Mouse (Mus musculus): ENCODE results near the gene Mrgprf. TPM values are rescaled to one million over a fixed set of nuclear protein-coding genes. Genes with fewer than 3 reads are reported as not detected.
A peak's percentile ranks its signal among the peaks of the same experiment; 100 is the strongest.

The Mrgprf gene
- polyA plus RNA-seq, 1 experiment from 2014 or later = 2.4 TPM

GRCm38 (mm10) chr7:145308061-145308675 is 7.5 kb downstream of the Mrgprf start:
- WGBS = 67% methylated on average over 30 of the region's 30 CpGs
- Histone ChIP-seq H3K4me3 (ENCODE audit: low read length) (no peak overlapping the region), H3K4me2 (ENCODE audit: low read depth, low read length) (no peak overlapping the region), H3K27ac (ENCODE audit: low read length) (no peak overlapping the region), H3K9me3 (ENCODE audit: control insufficient read depth, low read length) (no peaks in the 10 kb centered on the region), H3K9ac (ENCODE audit: low read length) (no peak overlapping the region), H3K4me1 (replicated peaks; ENCODE audit: control insufficient read depth, insufficient read depth, low read length) (peaks cover 6% of the 10 kb centered on the region), H3K27me3 (ENCODE audit: control insufficient read depth, insufficient read depth, low read depth, low read length) (no peaks in the 10 kb centered on the region), H3K36me3 (ENCODE audit: control insufficient read depth, insufficient read depth, low read length) (no peaks in the 10 kb centered on the region)
- ATAC-seq (ENCODE audit: low read depth) = no peak

GRCm38 (mm10) chr7:145308866-145309265 is 8.2 kb downstream of the Mrgprf start:
- Histone ChIP-seq H3K9me3 (ENCODE audit: control insufficient read depth, low read length) (no peaks in the 10 kb centered on the region), H3K4me1 (replicated peaks; ENCODE audit: control insufficient read depth, insufficient read depth, low read length) (peaks cover 3% of the 10 kb centered on the region; the same call in 1 of the 2 replicates), H3K4me2 (ENCODE audit: low read depth, low read length) (no peak overlapping the region), H3K36me3 (ENCODE audit: control insufficient read depth, insufficient read depth, low read length) (no peaks in the 10 kb centered on the region), H3K27me3 (ENCODE audit: control insufficient read depth, insufficient read depth, low read depth, low read length) (no peaks in the 10 kb centered on the region), H3K27ac (ENCODE audit: low read length) (no peak overlapping the region), H3K9ac (ENCODE audit: low read length) (no peak overlapping the region), H3K4me3 (ENCODE audit: low read length) (no peak overlapping the region)
- WGBS = 47% methylated on average over 4 of the region's 4 CpGs
- ATAC-seq (ENCODE audit: low read depth) = no peak

DNA sequence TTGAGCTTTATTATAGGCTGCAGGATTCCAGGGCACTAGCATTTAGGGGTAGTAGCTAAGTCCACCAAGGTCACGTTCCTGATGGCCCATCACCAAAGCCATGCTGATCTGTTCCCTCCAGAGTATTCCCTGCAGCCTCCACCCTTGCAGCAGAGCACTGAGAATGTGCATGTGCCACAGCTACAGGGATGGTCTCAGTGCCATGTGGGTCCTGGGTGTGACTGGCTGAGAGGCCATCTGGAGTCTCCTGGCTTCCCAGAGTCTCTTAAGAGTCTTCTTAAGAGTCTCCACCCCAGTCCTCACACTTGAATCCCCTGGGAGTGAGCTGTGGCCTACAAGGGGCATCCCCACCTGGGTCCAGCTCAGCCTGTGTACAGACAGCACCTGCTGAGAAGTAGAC is 9.2 kb downstream of the Mrgprf start:
- peak; percentile 67; the same call in 1 of the 2 replicates for ATAC-seq (ENCODE audit: low read depth)
- Histone ChIP-seq H3K36me3 (ENCODE audit: control insufficient read depth, insufficient read depth, low read length) (no peaks in the 10 kb centered on the region), H3K4me3 (ENCODE audit: low read length) (no peak overlapping the region), H3K27me3 (ENCODE audit: control insufficient read depth, insufficient read depth, low read depth, low read length) (no peaks in the 10 kb centered on the region), H3K9ac (ENCODE audit: low read length) (no peak overlapping the region), H3K27ac (ENCODE audit: low read length) (no peak overlapping the region), H3K9me3 (ENCODE audit: control insufficient read depth, low read length) (no peaks in the 10 kb centered on the region), H3K4me2 (ENCODE audit: low read depth, low read length) (no peak overlapping the region), H3K4me1 (replicated peaks; ENCODE audit: control insufficient read depth, insufficient read depth, low read length) (peaks cover 3% of the 10 kb centered on the region; the same call in 1 of the 2 replicates)
- 85% methylated on average over 1 of the region's 1 CpGs for WGBS

GRCm38 (mm10) chr7:145310526-145310925 is 9.9 kb downstream of the Mrgprf start:
- ATAC-seq (ENCODE audit: low read depth) = no peak
- no peaks in the 10 kb centered on the region for H3K36me3 ChIP-seq (ENCODE audit: control insufficient read depth, insufficient read depth, low read length)
- WGBS = 45% methylated on average over 5 of the region's 5 CpGs
- no peaks in the 10 kb centered on the region for H3K27me3 ChIP-seq (ENCODE audit: control insufficient read depth, insufficient read depth, low read depth, low read length)
- H3K4me1 ChIP-seq (replicated peaks; ENCODE audit: control insufficient read depth, insufficient read depth, low read length) = peaks cover 3% of the 10 kb centered on the region; the same call in 1 of the 2 replicates
- no peaks in the 10 kb centered on the region for H3K9me3 ChIP-seq (ENCODE audit: control insufficient read depth, low read length)
- no peak overlapping the region for H3K4me3 ChIP-seq (ENCODE audit: low read length)
- no peak overlapping the region for H3K4me2 ChIP-seq (ENCODE audit: low read depth, low read length)
- no peak overlapping the region for H3K9ac ChIP-seq (ENCODE audit: low read length)
- H3K27ac ChIP-seq (ENCODE audit: low read length) = no peak overlapping the region

DNA sequence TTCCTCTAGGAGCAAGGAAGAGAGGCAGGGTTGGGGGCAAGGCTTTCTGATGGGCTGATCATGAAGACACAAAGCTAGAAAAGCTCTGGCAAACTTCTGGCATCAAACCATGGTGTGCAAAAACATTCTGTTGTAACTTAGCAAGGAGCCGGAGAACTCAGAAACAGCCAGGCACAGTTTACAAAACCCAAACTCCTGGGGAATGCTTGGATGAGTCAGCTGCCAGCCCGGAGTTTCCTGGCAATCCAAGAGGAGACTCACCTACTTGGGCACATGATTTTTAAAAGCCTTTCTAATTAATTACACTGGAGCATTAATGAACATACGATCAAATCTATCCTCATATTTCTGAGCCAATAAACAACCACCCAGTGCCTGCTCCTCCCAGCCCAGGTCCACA is 11.5 kb downstream of the Mrgprf start:
- H3K4me1 ChIP-seq (replicated peaks; ENCODE audit: control insufficient read depth, insufficient read depth, low read length) = peaks cover 3% of the 10 kb centered on the region; the same call in 1 of the 2 replicates
- H3K4me3 ChIP-seq (ENCODE audit: low read length) = no peak overlapping the region
- H3K27ac ChIP-seq (ENCODE audit: low read length) = no peak overlapping the region
- H3K9ac ChIP-seq (ENCODE audit: low read length) = no peak overlapping the region
- WGBS = 80% methylated on average over 3 of the region's 3 CpGs
- no peaks in the 10 kb centered on the region for H3K9me3 ChIP-seq (ENCODE audit: control insufficient read depth, low read length)
- H3K36me3 ChIP-seq (ENCODE audit: control insufficient read depth, insufficient read depth, low read length) = no peaks in the 10 kb centered on the region
- no peaks in the 10 kb centered on the region for H3K27me3 ChIP-seq (ENCODE audit: control insufficient read depth, insufficient read depth, low read depth, low read length)
- no peak overlapping the region for H3K4me2 ChIP-seq (ENCODE audit: low read depth, low read length)
- no peak for ATAC-seq (ENCODE audit: low read depth)

DNA sequence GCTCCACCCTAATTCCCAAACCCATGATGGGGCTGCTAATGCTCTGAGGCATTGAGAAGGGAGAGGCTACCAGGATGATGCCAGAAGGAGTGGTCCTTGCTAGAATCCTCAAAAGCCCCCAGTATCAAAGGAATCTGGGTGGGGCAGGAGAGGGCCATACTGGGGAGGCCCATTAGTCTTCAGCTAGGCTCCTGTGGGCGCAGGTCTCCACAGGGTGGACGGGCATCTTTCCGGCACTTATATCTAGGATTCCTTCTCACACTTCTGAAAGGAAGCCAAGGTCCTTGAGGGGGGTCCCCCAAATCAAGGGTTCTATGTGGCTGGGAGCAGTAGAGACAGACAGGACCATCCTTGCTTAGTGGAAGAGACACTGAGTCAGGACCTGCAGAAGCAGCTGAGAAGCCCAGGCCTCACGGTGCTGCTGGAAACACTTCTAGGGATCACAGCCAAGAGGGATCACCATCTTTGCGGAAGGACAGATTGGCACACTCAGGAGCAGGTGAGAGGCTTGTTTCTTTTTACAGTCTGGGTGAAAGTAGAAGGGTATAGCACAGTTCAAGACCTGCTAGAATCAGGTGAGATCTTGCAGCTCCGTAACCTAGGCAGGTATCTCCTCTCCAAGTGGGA is 14.3 kb downstream of the Mrgprf start, which contains the start of gene Mrgprd:
Gene Mrgprd (plus strand): TSS at position 51 of the 627 bp plus-strand sequence.
- H3K27me3 ChIP-seq (ENCODE audit: control insufficient read depth, insufficient read depth, low read depth, low read length) = no peaks in the 10 kb centered on the region
- no peak within 1 kb of the TSS for H3K27ac ChIP-seq (ENCODE audit: low read length)
- H3K9me3 ChIP-seq (ENCODE audit: control insufficient read depth, low read length) = no peaks in the 10 kb centered on the region
- H3K4me2 ChIP-seq (ENCODE audit: low read depth, low read length) = no peak within 1 kb of the TSS
- no peaks in the 10 kb centered on the region for H3K36me3 ChIP-seq (ENCODE audit: control insufficient read depth, insufficient read depth, low read length)
- H3K4me3 ChIP-seq (ENCODE audit: low read length) = no peak within 1 kb of the TSS
- H3K4me1 ChIP-seq (replicated peaks; ENCODE audit: control insufficient read depth, insufficient read depth, low read length) = peaks cover 3% of the 10 kb centered on the region; the same call in 1 of the 2 replicates
- no peak for ATAC-seq (ENCODE audit: low read depth)
- H3K9ac ChIP-seq (ENCODE audit: low read length) = no peak within 1 kb of the TSS
- WGBS = 82% methylated on average over 6 of the region's 6 CpGs

GRCm38 (mm10) chr7:145317522-145317921 is 16.9 kb downstream of the Mrgprf start:
- no peak overlapping the region for H3K27ac ChIP-seq (ENCODE audit: low read length)
- no peaks in the 10 kb centered on the region for H3K4me1 ChIP-seq (replicated peaks; ENCODE audit: control insufficient read depth, insufficient read depth, low read length)
- ATAC-seq (ENCODE audit: low read depth) = no peak
- H3K36me3 ChIP-seq (ENCODE audit: control insufficient read depth, insufficient read depth, low read length) = no peaks in the 10 kb centered on the region
- H3K4me3 ChIP-seq (ENCODE audit: low read length) = no peak overlapping the region
- no peak overlapping the region for H3K9ac ChIP-seq (ENCODE audit: low read length)
- WGBS = 70% methylated on average over 4 of the region's 4 CpGs
- H3K4me2 ChIP-seq (ENCODE audit: low read depth, low read length) = no peak overlapping the region
- no peaks in the 10 kb centered on the region for H3K9me3 ChIP-seq (ENCODE audit: control insufficient read depth, low read length)
- no peaks in the 10 kb centered on the region for H3K27me3 ChIP-seq (ENCODE audit: control insufficient read depth, insufficient read depth, low read depth, low read length)

- no peaks in the 10 kb centered on the region for H3K9me3 ChIP-seq (ENCODE audit: control insufficient read depth, low read length)
- H3K36me3 ChIP-seq (ENCODE audit: control insufficient read depth, insufficient read depth, low read length) = no peaks in the 10 kb centered on the region
- H3K27me3 ChIP-seq (ENCODE audit: control insufficient read depth, insufficient read depth, low read depth, low read length) = no peaks in the 10 kb centered on the region
- ATAC-seq (ENCODE audit: low read depth) = no peak
- no peak overlapping the region for H3K4me2 ChIP-seq (ENCODE audit: low read depth, low read length)
- no peaks in the 10 kb centered on the region for H3K4me1 ChIP-seq (replicated peaks; ENCODE audit: control insufficient read depth, insufficient read depth, low read length)
- no peak overlapping the region for H3K4me3 ChIP-seq (ENCODE audit: low read length)
- no peak overlapping the region for H3K9ac ChIP-seq (ENCODE audit: low read length)
- H3K27ac ChIP-seq (ENCODE audit: low read length) = no peak overlapping the region
- 64% methylated on average over 3 of the region's 3 CpGs for WGBS
Measured at GRCm38 (mm10) chr7:145319481-145319880, 18.9 kb downstream of the Mrgprf start.

DNA sequence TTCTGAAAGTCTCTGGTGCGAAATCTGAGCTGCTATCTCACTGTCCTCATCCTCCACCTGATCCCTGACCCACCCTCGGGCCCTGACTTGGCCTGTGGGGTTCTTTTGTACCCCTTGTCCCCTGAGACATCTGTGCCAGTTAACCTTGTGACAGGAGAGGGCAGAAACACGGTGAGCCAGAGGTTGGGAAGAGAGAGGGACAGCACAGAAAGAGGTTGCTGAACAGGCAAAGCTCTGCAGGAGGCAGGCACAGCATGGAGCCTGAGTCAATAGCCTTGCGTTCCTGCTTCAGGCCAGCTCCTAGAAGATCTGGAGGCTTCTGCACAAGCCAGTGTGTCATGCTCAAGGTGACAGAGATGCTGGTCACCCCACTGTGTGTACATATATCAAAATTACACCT is 23.0 kb downstream of the Mrgprf start:
- Histone ChIP-seq H3K27me3 (ENCODE audit: control insufficient read depth, insufficient read depth, low read depth, low read length) (no peaks in the 10 kb centered on the region), H3K4me3 (ENCODE audit: low read length) (no peak overlapping the region), H3K4me1 (replicated peaks; ENCODE audit: control insufficient read depth, insufficient read depth, low read length) (no peaks in the 10 kb centered on the region), H3K4me2 (ENCODE audit: low read depth, low read length) (no peak overlapping the region), H3K9ac (ENCODE audit: low read length) (no peak overlapping the region), H3K27ac (ENCODE audit: low read length) (no peak overlapping the region), H3K9me3 (ENCODE audit: control insufficient read depth, low read length) (no peaks in the 10 kb centered on the region), H3K36me3 (ENCODE audit: control insufficient read depth, insufficient read depth, low read length) (no peaks in the 10 kb centered on the region)
- 26% methylated on average over 4 of the region's 4 CpGs for WGBS
- no peak for ATAC-seq (ENCODE audit: low read depth)

Measured in lung, embryonic 16.5 days (tissue).